Mouse (Mus musculus): ENCODE results near the gene Gm8104.
"Not testable (repeated sequence)": the region's sequence is repeated elsewhere in the genome, so short reads cannot be mapped to it uniquely, and the experiment has no call there.

Gene Gm8104

GRCm38 (mm10) chr14:43100301-43100700 is at the start of gene Gm8104:
Gm8104 (plus strand) TSS chr14:43100601.
- DNase-seq: not testable (repeated sequence)

- DNase-seq: not testable (repeated sequence)
Observed at GRCm38 (mm10) chr14:43058063-43058462, 42.3 kb upstream of the Gm8104 start.

GRCm38 (mm10) chr14:43060179-43060578 is 40.2 kb upstream of the Gm8104 start:
- not testable (repeated sequence) for DNase-seq

DNA sequence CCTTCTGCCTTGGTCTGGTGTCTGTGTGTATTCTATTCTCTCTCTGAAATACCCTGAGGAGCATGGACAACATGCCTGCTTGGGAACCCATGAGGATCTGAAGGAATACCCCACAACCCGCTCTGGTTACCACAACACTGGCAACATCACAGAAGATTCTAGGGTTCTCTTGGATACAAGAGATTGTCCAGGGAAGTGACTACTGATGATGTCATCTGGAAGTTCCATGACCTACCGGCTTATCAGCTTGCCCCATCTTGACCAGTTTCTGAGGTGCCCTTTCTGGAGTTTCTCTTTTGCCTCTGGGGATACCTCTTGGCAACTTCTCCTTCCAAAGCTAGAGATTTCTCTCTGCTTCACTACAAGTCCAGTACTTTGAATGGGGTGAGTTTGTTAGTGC is 23.9 kb upstream of the Gm8104 start, which contains the start of gene Gm8094:
Gene Gm8094 (minus strand): TSS at position 101 of the 400 bp plus-strand sequence.
- not testable (repeated sequence) for DNase-seq

GRCm38 (mm10) chr14:43084936-43085730 is 15.3 kb upstream of the Gm8104 start:
- not testable (repeated sequence) for DNase-seq

DNA sequence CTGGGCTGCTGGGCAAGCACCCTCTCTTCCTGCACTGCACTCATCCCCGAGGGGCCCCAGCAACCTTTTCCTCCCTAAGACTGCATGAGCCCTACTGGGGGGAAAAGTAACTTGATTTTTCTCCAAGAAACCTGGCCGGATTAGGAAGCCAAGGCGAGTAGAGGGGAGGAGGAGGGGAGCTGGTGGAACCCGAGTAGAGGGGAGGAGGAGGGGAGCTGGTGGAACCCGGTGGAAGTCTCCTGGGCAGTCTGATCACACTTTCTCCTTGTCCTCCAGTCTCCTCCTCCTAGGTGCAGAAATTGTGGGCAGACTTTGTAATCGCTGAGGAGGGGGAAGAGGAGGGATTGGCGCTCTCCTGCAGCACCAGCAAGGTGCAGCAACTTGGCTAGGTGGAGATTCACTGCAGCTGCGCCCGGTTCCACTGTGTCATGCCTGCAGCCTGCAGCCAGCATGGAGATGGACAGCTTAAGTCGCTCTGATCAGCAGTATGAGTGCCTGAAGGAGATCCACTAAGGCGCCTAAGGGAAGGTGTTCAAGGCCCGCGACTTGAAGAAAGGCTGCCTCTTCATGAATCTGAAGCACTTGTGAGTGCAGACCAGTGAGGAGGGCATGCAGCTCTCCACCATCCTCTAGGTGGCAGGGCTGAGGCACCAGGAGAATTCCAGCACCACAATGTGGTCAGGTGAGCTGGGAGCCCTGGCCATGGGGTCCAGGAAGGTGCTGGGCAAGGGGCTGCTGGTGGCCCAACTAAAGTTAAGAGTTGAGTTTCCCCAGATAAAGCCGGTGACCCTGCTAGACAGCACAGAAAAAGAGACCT is 11.1 kb upstream of the Gm8104 start:
- DNase-seq: not testable (repeated sequence)

DNA sequence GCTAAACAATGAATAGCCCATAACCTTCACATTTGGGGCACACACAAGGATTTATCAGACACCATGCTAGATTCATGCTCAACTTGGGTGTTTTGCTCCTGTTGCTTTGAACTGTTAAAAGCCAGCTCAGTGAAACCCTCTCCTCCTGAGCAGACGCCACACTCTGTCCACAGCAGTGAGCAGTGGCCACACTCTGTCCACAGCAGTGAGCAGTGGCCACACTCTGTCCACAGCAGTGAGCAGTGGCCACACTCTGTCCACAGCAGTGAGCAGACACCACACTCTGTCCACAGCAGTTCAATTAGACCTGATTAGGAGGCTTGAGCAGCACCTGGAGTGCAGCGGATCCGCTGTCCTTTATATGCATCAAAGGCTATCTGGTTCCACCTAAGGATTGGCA is 19.3 kb downstream of the Gm8104 start:
- DNase-seq: not testable (repeated sequence)

DNA sequence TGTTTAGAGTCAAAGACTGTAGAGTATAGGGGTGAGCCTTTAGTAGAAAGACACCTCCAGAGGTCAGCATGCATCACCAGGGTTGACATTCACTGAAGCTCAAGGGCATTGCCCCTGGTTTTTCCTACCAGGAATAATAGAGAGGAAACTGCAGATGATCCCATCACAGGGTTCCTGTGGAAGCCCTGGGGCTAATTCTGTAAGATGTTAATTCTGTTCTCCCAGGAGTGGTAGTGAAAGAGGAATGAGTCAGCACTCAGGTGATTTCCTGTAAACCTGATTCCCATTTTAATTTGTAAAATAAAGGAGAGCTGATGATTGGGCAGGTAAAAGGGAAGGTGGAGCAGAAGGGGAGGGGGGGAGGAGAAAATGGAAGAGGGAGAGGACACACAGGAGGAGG is 25.9 kb downstream of the Gm8104 start:
- not testable (repeated sequence) for DNase-seq

All from kidney, adult 8-10 months (tissue).